Mouse (Mus musculus): ENCODE data around the gene Ksr1. TPM values are rescaled to one million over a fixed set of nuclear protein-coding genes. Genes with fewer than 3 reads are reported as not detected.

Ksr1 gene
- total and polyA plus RNA-seq, 3 experiments: 22.5 to 73.1 (median 61.2) TPM

DNA sequence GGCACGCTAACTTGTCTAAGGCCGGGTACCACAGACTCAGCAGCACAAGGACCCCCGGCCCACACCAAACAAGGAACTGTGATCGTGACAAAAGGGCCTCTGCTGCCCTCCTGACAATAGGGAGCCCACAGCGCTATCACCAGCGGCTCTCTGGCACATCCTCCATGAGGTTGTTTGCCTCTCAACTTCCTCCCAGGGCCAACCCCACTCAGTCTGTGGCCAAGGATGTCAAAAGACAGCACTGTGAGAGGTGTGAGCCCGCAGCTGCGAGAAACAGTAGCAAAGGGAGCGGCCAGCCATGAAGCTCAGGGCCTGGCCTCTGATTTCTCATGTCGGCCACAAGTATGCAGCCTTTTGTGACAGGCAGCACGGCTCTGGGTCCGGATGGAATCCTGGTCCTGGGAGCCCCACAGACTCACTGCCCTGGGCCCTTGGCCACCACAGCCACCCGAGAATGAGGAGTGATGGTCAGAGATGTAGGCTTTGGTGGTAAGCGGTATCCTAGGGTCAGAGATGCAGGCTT lies 104.2 kb downstream of the Ksr1 start:
- TF ChIP-seq CTCF (conservative IDR thresholded peaks at IDR 0.05 in 1 of 2, IDR thresholded peaks at IDR 0.05 in 1 of 2; ENCODE audit: low read depth in 2 of 2, low read length in 2 of 2): no peak
- TF ChIP-seq MEF2A (IDR thresholded peaks at IDR 0.05; ENCODE audit: borderline replicate concordance, low read depth, low read length): no peak
- TF ChIP-seq ZMIZ1 (IDR thresholded peaks at IDR 0.05; ENCODE audit: low read depth, low read length): no peak
- TF ChIP-seq POLR2AphosphoS2 (IDR thresholded peaks at IDR 0.05; ENCODE audit: low read depth, low read length): no peak
- TF ChIP-seq EP300 (IDR thresholded peaks at IDR 0.05; ENCODE audit: low read length): no peak
- no peak for TF ChIP-seq JUND (conservative IDR thresholded peaks at IDR 0.05; ENCODE audit: low read depth, low read length)
- in situ Hi-C loops (cut with MboI; ENCODE audit: low pct_ligation_motif_present, low pct_unique_long_range_greater_than_20kb, low sequenced_read_pairs): no loop called here
- Histone ChIP-seq H3K4me3 (replicated peaks in 1 of 3; ENCODE audit: low read depth in 2 of 3, low read length in 2 of 3, poor library complexity in 1 of 3) (no peak overlapping the region), H3K4me2 (ENCODE audit: insufficient read depth, low read depth, poor library complexity, severe bottlenecking) (no peak overlapping the region), H3K36me3 (replicated peaks in 1 of 2; ENCODE audit: control insufficient read depth in 1 of 2, insufficient read depth in 1 of 2, low read length in 1 of 2) (peaks cover 84 to 92% of the 10 kb centered on the region in 2 experiments), H3K27me3 (replicated peaks) (no peaks in the 10 kb centered on the region), H3K9ac (ENCODE audit: insufficient read depth, low read depth) (no peak overlapping the region), H3K9me3 (replicated peaks; ENCODE audit: low read length) (peaks cover 7% of the 10 kb centered on the region), H3K4me1 (ENCODE audit: control insufficient read depth in 1 of 2, insufficient read depth in 2 of 2) (peaks cover 12 to 43% of the 10 kb centered on the region in 2 experiments), H3K79me2 (replicated peaks; ENCODE audit: control insufficient read depth, extremely low read depth, insufficient read depth, poor library complexity, severe bottlenecking) (no peaks in the 10 kb centered on the region), H3K27ac (ENCODE audit: insufficient read depth, low read depth) (no peak overlapping the region)
- dilution Hi-C loops (cut with MboI; ENCODE audit: extremely low pct_ligation_motif_present, extremely low pct_unique_long_range_greater_than_20kb, low sequenced_read_pairs): no loop called here
- no peak for DNase-seq (ENCODE audit: extremely low read depth)

DNA sequence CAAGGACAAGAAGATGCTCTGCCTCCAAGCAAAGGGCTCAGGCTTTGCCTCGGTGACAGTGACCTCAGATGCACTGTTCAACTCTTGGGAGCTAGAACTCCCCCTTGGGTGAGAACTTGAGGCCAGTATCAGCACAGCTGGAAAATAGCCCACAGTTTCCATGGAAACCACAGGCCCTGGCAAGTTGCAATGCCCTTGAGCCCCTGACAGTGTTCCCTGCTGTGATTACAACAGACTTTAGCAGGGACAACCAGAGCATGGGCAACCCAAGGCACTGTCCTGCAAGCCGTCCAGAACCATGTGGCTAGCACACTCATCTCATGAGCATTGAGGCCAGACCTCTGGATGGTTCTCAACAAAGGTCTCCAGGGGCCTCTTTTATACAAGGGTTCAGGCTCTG lies 106.7 kb downstream of the Ksr1 start:
- peaks cover 84 to 95% of the 10 kb centered on the region in 2 experiments for H3K36me3 ChIP-seq (replicated peaks in 1 of 2; ENCODE audit: control insufficient read depth in 1 of 2, insufficient read depth in 1 of 2, low read length in 1 of 2)
- no peak overlapping the region for H3K4me2 ChIP-seq (ENCODE audit: insufficient read depth, low read depth, poor library complexity, severe bottlenecking)
- dilution Hi-C loops (cut with MboI; ENCODE audit: extremely low pct_ligation_motif_present, extremely low pct_unique_long_range_greater_than_20kb, low sequenced_read_pairs): no loop called here
- H3K27me3 ChIP-seq (replicated peaks): no peaks in the 10 kb centered on the region
- H3K9ac ChIP-seq (ENCODE audit: insufficient read depth, low read depth): no peak overlapping the region
- H3K79me2 ChIP-seq (replicated peaks; ENCODE audit: control insufficient read depth, extremely low read depth, insufficient read depth, poor library complexity, severe bottlenecking): no peaks in the 10 kb centered on the region
- DNase-seq (ENCODE audit: extremely low read depth): no peak
- H3K9me3 ChIP-seq (replicated peaks; ENCODE audit: low read length): peaks cover 7% of the 10 kb centered on the region
- H3K4me3 ChIP-seq (replicated peaks in 1 of 3; ENCODE audit: low read depth in 2 of 3, low read length in 2 of 3, poor library complexity in 1 of 3): no peak overlapping the region
- in situ Hi-C loops (cut with MboI; ENCODE audit: low pct_ligation_motif_present, low pct_unique_long_range_greater_than_20kb, low sequenced_read_pairs): no loop called here
- TF ChIP-seq ZKSCAN1 (IDR thresholded peaks at IDR 0.05; ENCODE audit: borderline replicate concordance, low read depth, low read length) (no peak), KAT2A (IDR thresholded peaks at IDR 0.05; ENCODE audit: insufficient replicate concordance, low read length) (no peak), CTCF (conservative IDR thresholded peaks at IDR 0.05 in 1 of 2, IDR thresholded peaks at IDR 0.05 in 1 of 2; ENCODE audit: low read depth in 2 of 2, low read length in 2 of 2) (no peak), UBTF (IDR thresholded peaks at IDR 0.05; ENCODE audit: low read depth, low read length) (no peak), ELF1 (IDR thresholded peaks at IDR 0.05; ENCODE audit: low read depth, low read length) (no peak), USF2 (conservative IDR thresholded peaks at IDR 0.05; ENCODE audit: low read depth, low read length) (no peak), CHD1 (IDR thresholded peaks at IDR 0.05; ENCODE audit: low read depth, low read length) (no peak), ZNF384 (IDR thresholded peaks at IDR 0.05; ENCODE audit: low read depth, low read length) (no peak)
- H3K27ac ChIP-seq (ENCODE audit: insufficient read depth, low read depth): no peak overlapping the region
- peaks cover 0 to 25% of the 10 kb centered on the region in 2 experiments; a peak in 2 of 4 replicates for H3K4me1 ChIP-seq (ENCODE audit: control insufficient read depth in 1 of 2, insufficient read depth in 2 of 2)

DNA sequence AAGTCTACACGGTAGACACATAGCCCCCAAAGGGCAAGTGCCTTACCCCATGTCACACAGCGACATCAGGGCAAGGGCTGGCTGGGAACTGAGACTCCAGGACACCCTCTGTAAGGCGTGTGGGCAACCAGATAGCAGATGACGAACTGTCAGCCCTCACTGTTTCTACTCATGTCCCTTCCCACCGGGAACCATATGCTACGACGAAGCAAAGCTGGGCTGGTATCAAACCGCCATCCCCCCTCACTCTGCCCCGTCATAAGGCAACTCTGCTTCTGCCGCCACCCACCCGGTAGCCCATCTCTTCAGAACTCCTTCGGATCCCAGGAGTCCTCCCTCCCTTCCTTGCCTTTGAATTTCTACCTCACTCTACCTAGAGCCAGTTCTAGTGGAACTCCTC lies 108.7 kb downstream of the Ksr1 start:
- TF ChIP-seq IRF4 (IDR thresholded peaks at IDR 0.05; ENCODE audit: low read depth, low read length) (no peak), HCFC1 (IDR thresholded peaks at IDR 0.05; ENCODE audit: low read depth, low read length) (no peak), MAX (IDR thresholded peaks at IDR 0.05; ENCODE audit: low read length) (no peak), CTCF (conservative IDR thresholded peaks at IDR 0.05 in 1 of 2, IDR thresholded peaks at IDR 0.05 in 1 of 2; ENCODE audit: low read depth in 2 of 2, low read length in 2 of 2) (no peak), ZMIZ1 (IDR thresholded peaks at IDR 0.05; ENCODE audit: low read depth, low read length) (no peak), CHD1 (IDR thresholded peaks at IDR 0.05; ENCODE audit: low read depth, low read length) (no peak), GABPA (IDR thresholded peaks at IDR 0.05; ENCODE audit: insufficient replicate concordance, low read depth, low read length) (no peak), ZC3H11A (IDR thresholded peaks at IDR 0.05; ENCODE audit: low read depth, low read length) (no peak), MEF2A (IDR thresholded peaks at IDR 0.05; ENCODE audit: borderline replicate concordance, low read depth, low read length) (no peak), EP300 (IDR thresholded peaks at IDR 0.05; ENCODE audit: low read length) (no peak)
- H3K9ac ChIP-seq (ENCODE audit: insufficient read depth, low read depth): no peak overlapping the region
- dilution Hi-C loops (cut with MboI; ENCODE audit: extremely low pct_ligation_motif_present, extremely low pct_unique_long_range_greater_than_20kb, low sequenced_read_pairs): no loop called here
- no peaks in the 10 kb centered on the region for H3K79me2 ChIP-seq (replicated peaks; ENCODE audit: control insufficient read depth, extremely low read depth, insufficient read depth, poor library complexity, severe bottlenecking)
- DNase-seq (ENCODE audit: extremely low read depth): no peak
- no peak overlapping the region for H3K27ac ChIP-seq (ENCODE audit: insufficient read depth, low read depth)
- in situ Hi-C loops (cut with MboI; ENCODE audit: low pct_ligation_motif_present, low pct_unique_long_range_greater_than_20kb, low sequenced_read_pairs): no loop called here
- peaks cover 82 to 95% of the 10 kb centered on the region in 2 experiments for H3K36me3 ChIP-seq (replicated peaks in 1 of 2; ENCODE audit: control insufficient read depth in 1 of 2, insufficient read depth in 1 of 2, low read length in 1 of 2)
- peaks cover 7% of the 10 kb centered on the region for H3K9me3 ChIP-seq (replicated peaks; ENCODE audit: low read length)
- H3K4me2 ChIP-seq (ENCODE audit: insufficient read depth, low read depth, poor library complexity, severe bottlenecking): no peak overlapping the region
- H3K4me1 ChIP-seq (ENCODE audit: control insufficient read depth in 1 of 2, insufficient read depth in 2 of 2): peaks cover 2 to 36% of the 10 kb centered on the region in 2 experiments; a peak in 2 of 4 replicates
- H3K27me3 ChIP-seq (replicated peaks): no peaks in the 10 kb centered on the region
- no peak overlapping the region for H3K4me3 ChIP-seq (replicated peaks in 1 of 3; ENCODE audit: low read depth in 2 of 3, low read length in 2 of 3, poor library complexity in 1 of 3)
